Mouse (Mus musculus) kidney, embryonic 14.5 days (tissue): ENCODE data around the gene Ooep. TPM values are rescaled to one million over a fixed set of nuclear protein-coding genes. Genes with fewer than 3 reads are reported as not detected.

Experiments
- ATAC-seq: fragments of 200-750 bp; cut with Nextera tagmentation; 2 replicates; pipeline ENCODE4 v1.8.0; 2017; ENCODE audit warnings: moderate number of reproducible peaks, mild to moderate bottlenecking, moderate TSS enrichment, moderate library complexity; ENCODE audit not compliant: low FRiP score, low TSS enrichment
- H3K27ac ChIP-seq: fragments of 300-500 bp; sonication (generic); 2 replicates; pipeline ENCODE4 v1.5.1; 2014; ENCODE audit warnings: low read depth, mild to moderate bottlenecking, low read length, moderate library complexity, mixed read lengths
- H3K27me3 ChIP-seq: fragments of 300-500 bp; sonication (generic); 2 replicates; pipeline ENCODE4 v1.6.1; 2014; ENCODE audit warnings: mild to moderate bottlenecking, low read length; ENCODE audit not compliant: control insufficient read depth, insufficient read depth
- H3K36me3 ChIP-seq: fragments of 300-500 bp; sonication (generic); 2 replicates; pipeline ENCODE4 v1.6.1; 2014; ENCODE audit warnings: low read length, mixed read lengths; ENCODE audit not compliant: control insufficient read depth, insufficient read depth
- H3K4me1 ChIP-seq: fragments of 300-500 bp; sonication (generic); 2 replicates; pipeline ENCODE4 v1.6.1; 2014; ENCODE audit warnings: low read length, mixed read lengths; ENCODE audit not compliant: control insufficient read depth, insufficient read depth
- H3K4me2 ChIP-seq: fragments of 300-500 bp; sonication (generic); replicated peaks from 2 replicates; pipeline ENCODE4 v1.6.1; 2014; ENCODE audit warnings: low read depth, mild to moderate bottlenecking, low read length
- H3K4me3 ChIP-seq: fragments of 300-500 bp; sonication (generic); 2 replicates; pipeline ENCODE4 v1.5.1; 2014; ENCODE audit warnings: mild to moderate bottlenecking, low read length
- H3K9ac ChIP-seq: fragments of 300-500 bp; sonication (generic); 2 replicates; pipeline ENCODE4 v1.6.1; 2014; ENCODE audit warnings: low read depth, mild to moderate bottlenecking, low read length, moderate library complexity
- H3K9me3 ChIP-seq: fragments of 300-500 bp; sonication (generic); 2 replicates; pipeline ENCODE4 v1.6.1; 2016; ENCODE audit warnings: low read length; ENCODE audit not compliant: control insufficient read depth
- WGBS: fragments of 180-500 bp; shearing (Covaris S2); extraction: QIAGEN DNeasy Blood & Tissue Kit; methylation state at CpG from one replicate; pipeline ENCODE4 v1.1.7; 2014; 5-methylcytosine and 5-hydroxymethylcytosine counted together
- polyA plus RNA-seq: library from polyadenylated mRNA; unstranded; fragments of >200 nt; fragmentation: Nextera tagmentation; extraction: Ambion mirVana; gene quantifications from 2 replicates; pipeline ENCODE4 v1.2.1, GENCODE M21; 2014

Gene Ooep
- polyA plus RNA-seq, result 2.1 and 2.2 TPM in 2 replicates

- Histone ChIP-seq H3K4me1 (peaks cover 12% of the 10 kb centered on the region), H3K9ac (peak within 1 kb of the TSS; percentile 52; the same call in 1 of the 2 replicates), H3K9me3 (no peaks in the 10 kb centered on the region), H3K36me3 (no peaks in the 10 kb centered on the region), H3K27me3 (peaks cover 8% of the 10 kb centered on the region; the same call in 1 of the 2 replicates), H3K27ac (no peak within 1 kb of the TSS), H3K4me2 (peak within 1 kb of the TSS; percentile 51), H3K4me3 (peak within 1 kb of the TSS; percentile 32)
- 4% methylated on average over 21 of the region's 23 CpGs for WGBS
- peak; percentile 81 for ATAC-seq
Measured at GRCm38 (mm10) chr9:78378113-78378785, at the start of gene Ooep. Ooep (minus strand) TSS chr9:78378725.

GRCm38 (mm10) chr9:78428185-78428584, 49.7 kb upstream of the Ooep start:
- Histone ChIP-seq H3K4me3 (no peak overlapping the region), H3K36me3 (no peaks in the 10 kb centered on the region), H3K4me1 (no peaks in the 10 kb centered on the region), H3K27ac (no peak overlapping the region), H3K9me3 (no peaks in the 10 kb centered on the region), H3K9ac (no peak overlapping the region), H3K4me2 (no peak overlapping the region), H3K27me3 (no peaks in the 10 kb centered on the region)
- ATAC-seq, result peak; percentile 43; the same call in 1 of the 2 replicates
- 56% methylated on average over 6 of the region's 6 CpGs for WGBS

- 19% methylated on average over 26 of the region's 27 CpGs for WGBS
- Histone ChIP-seq H3K27ac (no peak overlapping the region), H3K4me1 (no peaks in the 10 kb centered on the region), H3K9me3 (no peaks in the 10 kb centered on the region), H3K4me2 (peak overlapping the region; percentile 39), H3K4me3 (peak overlapping the region; percentile 20), H3K36me3 (no peaks in the 10 kb centered on the region), H3K9ac (peak overlapping the region; percentile 7; the same call in 1 of the 2 replicates), H3K27me3 (no peaks in the 10 kb centered on the region)
- ATAC-seq, result no peak
Measured at GRCm38 (mm10) chr9:78427362-78427781, 48.8 kb upstream of the Ooep start.

DNA sequence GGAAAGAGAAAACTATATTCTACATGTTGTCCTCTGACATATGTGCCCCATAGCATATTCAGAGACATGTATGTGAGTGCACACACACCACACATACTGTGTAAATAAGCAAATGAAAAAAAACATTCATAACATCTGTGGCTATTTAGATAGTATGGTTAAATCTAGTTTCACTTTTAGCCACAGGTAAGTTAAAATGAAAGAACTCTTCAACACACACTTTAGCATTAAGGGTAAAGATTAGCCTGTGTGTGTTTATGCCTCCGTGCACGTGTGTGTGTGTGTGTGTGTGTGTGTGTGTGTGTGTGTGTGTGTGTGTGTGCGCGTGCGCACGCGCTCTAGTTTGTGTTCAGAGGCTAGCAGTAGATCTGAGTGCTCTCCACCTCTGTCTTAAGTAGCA, 23.1 kb upstream of the Ooep start:
- Histone ChIP-seq H3K27ac (no peak overlapping the region), H3K4me2 (no peak overlapping the region), H3K9me3 (no peaks in the 10 kb centered on the region), H3K4me1 (no peaks in the 10 kb centered on the region), H3K27me3 (peaks cover 11% of the 10 kb centered on the region), H3K36me3 (no peaks in the 10 kb centered on the region), H3K4me3 (no peak overlapping the region), H3K9ac (no peak overlapping the region)
- no peak for ATAC-seq
- 91% methylated on average over 7 of the region's 7 CpGs for WGBS

DNA sequence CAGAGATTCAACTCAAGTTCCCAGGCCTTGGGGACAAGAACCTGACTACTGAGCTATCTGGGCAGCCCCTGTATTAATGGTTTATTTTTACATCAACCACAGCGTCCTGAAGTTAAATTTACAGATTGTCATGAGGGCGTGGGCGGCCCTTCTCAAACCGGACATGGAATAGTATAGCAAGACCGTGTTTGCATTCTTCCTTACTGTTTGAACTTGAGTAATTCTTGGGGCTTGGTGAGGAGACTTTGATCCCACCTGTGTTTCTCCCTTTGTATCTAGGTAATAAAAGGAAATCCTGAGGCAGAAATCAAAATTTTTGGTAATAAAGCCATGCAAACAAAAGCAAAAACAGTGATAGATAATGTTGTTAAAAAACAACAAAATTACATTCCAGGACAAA, 22.0 kb upstream of the Ooep start:
- no peak overlapping the region for H3K4me3 ChIP-seq
- no peak for ATAC-seq

DNA sequence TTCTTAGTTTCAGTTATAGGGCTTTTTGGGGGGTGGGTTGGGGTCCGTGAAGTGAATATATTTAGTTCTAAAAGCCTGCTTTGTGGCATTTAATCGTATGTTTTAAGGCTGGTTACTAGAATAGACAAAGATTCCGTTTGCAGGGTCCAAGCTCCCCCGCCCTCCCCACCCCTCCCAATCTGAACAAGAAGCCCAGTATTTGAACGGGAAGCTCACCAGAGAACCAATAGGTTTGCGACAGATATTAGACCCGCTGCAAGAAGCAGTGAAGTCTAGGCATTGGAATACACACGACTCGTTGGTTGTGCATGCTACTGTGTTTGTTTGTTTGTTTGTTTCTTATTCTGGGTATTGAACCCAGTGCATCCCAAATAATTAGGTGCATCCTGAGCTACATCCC, 18.0 kb upstream of the Ooep start:
- no peaks in the 10 kb centered on the region for H3K9me3 ChIP-seq
- H3K36me3 ChIP-seq, result no peaks in the 10 kb centered on the region
- peak overlapping the region; percentile 43 for H3K4me3 ChIP-seq
- peak overlapping the region; percentile 60; the same call in 1 of the 2 replicates for H3K4me2 ChIP-seq
- peaks cover 43% of the 10 kb centered on the region for H3K27me3 ChIP-seq
- H3K4me1 ChIP-seq, result no peaks in the 10 kb centered on the region
- H3K27ac ChIP-seq, result no peak overlapping the region
- WGBS, result 53% methylated on average over 9 of the region's 9 CpGs
- no peak overlapping the region for H3K9ac ChIP-seq
- ATAC-seq, result no peak

More for the DNA sequence above, 22.0 kb upstream of the Ooep start:
- Histone ChIP-seq H3K27me3 (peaks cover 21% of the 10 kb centered on the region), H3K36me3 (no peaks in the 10 kb centered on the region), H3K9ac (no peak overlapping the region), H3K27ac (no peak overlapping the region), H3K4me2 (no peak overlapping the region), H3K4me1 (no peaks in the 10 kb centered on the region), H3K9me3 (no peaks in the 10 kb centered on the region)
- 73% methylated on average over 5 of the region's 5 CpGs for WGBS

- H3K4me1 ChIP-seq, result no peaks in the 10 kb centered on the region
- peak within 1 kb of the TSS; percentile 60 for H3K4me2 ChIP-seq
- peak within 1 kb of the TSS; percentile 43 for H3K4me3 ChIP-seq
- H3K36me3 ChIP-seq, result no peaks in the 10 kb centered on the region
- H3K27ac ChIP-seq, result no peak within 1 kb of the TSS
- no peaks in the 10 kb centered on the region for H3K9me3 ChIP-seq
- peak within 1 kb of the TSS; percentile 28 for H3K9ac ChIP-seq
- 4% methylated on average over 79 of the region's 93 CpGs for WGBS
- peak; percentile 98 for ATAC-seq
- H3K27me3 ChIP-seq, result peaks cover 43% of the 10 kb centered on the region
Measured at GRCm38 (mm10) chr9:78395630-78396351, 17.3 kb upstream of the Ooep start, which contains the start of gene Ddx43. Ddx43 (plus strand) TSS chr9:78395777.

DNA sequence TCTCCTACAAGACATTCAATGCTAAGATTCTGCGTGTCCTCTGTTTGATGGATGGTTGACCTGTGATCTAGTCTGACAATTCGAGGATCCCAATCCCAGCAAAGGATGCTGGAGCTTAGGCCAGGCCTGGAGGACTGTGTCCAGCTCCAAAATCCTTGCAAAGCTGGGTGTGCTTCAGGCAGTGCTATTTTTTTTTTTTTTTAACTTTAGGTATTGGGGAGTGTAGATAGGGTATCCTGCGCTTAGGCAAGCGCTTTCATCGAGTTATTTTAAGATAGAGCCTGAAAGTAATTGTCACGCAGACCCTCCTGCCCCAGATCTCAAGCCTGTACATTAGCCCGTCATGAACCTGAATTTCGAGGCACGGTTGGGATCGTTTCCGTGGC, 16.7 kb upstream of the Ooep start:
- peaks cover 43% of the 10 kb centered on the region for H3K27me3 ChIP-seq
- WGBS, result 39% methylated on average over 11 of the region's 11 CpGs

GRCm38 (mm10) chr9:78394602-78395001, 16.1 kb upstream of the Ooep start:
- H3K36me3 ChIP-seq, result no peaks in the 10 kb centered on the region
- no peak overlapping the region for H3K4me3 ChIP-seq
- ATAC-seq, result no peak
- H3K27me3 ChIP-seq, result peaks cover 43% of the 10 kb centered on the region
- no peak overlapping the region for H3K9ac ChIP-seq
- H3K9me3 ChIP-seq, result no peaks in the 10 kb centered on the region
- H3K4me1 ChIP-seq, result no peaks in the 10 kb centered on the region
- WGBS, result 60% methylated on average over 7 of the region's 7 CpGs
- no peak overlapping the region for H3K4me2 ChIP-seq
- no peak overlapping the region for H3K27ac ChIP-seq

More for the DNA sequence above, 16.7 kb upstream of the Ooep start:
- no peak overlapping the region for H3K27ac ChIP-seq
- no peaks in the 10 kb centered on the region for H3K36me3 ChIP-seq
- no peak; the same call in 1 of the 2 replicates for ATAC-seq
- no peaks in the 10 kb centered on the region for H3K4me1 ChIP-seq
- H3K4me3 ChIP-seq, result peak overlapping the region; percentile 43
- no peaks in the 10 kb centered on the region for H3K9me3 ChIP-seq
- peak overlapping the region; percentile 60; the same call in 1 of the 2 replicates for H3K4me2 ChIP-seq
- H3K9ac ChIP-seq, result no peak overlapping the region
